Mouse (Mus musculus): Measurements from ENCODE around the gene Hs3st4.

GRCm38 (mm10) chr7:124372697-124373096, 390.0 kb downstream of the Hs3st4 start:
- TF ChIP-seq CTCF (IDR thresholded peaks at IDR 0.05; ENCODE audit: borderline replicate concordance, insufficient read depth, low read depth, low read length) (no peak), POLR2A (IDR thresholded peaks at IDR 0.05; ENCODE audit: borderline replicate concordance, insufficient read depth, low read length) (no peak)
